Mouse (Mus musculus): ENCODE measurements around the gene Cpz. TPM values are rescaled to one million over a fixed set of nuclear protein-coding genes. Genes with fewer than 3 reads are reported as not detected.

The Cpz gene
- total and polyA plus RNA-seq, 3 experiments: 0.10 TPM; not detected in 2

DNA sequence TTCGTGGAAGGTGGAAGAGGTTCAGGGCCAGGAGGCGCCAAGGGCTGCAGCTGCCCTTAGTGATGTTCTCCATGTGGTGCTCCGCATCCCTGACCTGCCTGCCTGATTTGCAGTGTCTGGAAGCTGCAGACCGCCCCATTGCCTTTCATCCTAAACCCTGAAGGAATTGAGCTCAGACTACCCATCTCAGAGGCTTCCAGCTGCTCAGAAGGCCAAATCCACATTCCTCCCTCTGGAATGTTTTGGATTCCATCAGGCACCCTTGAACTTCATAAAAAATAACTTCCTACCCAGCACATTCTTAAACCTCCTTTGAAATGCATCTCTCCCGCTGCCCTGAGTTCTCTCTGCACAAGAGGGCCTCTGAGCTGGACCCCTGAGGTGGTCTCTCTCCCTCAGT, 15.1 kb upstream of the Cpz start:
- Histone ChIP-seq H3K79me2 (ENCODE audit: control insufficient read depth, insufficient read depth, low read length, poor library complexity) (no peaks in the 10 kb centered on the region), H3K36me3 (ENCODE audit: control insufficient read depth in 1 of 2, insufficient read depth in 2 of 2, low read length in 2 of 2) (no peaks in the 10 kb centered on the region), H3K27me3 (ENCODE audit: control insufficient read depth in 1 of 2, insufficient read depth in 2 of 2, low read length in 2 of 2) (no peaks in the 10 kb centered on the region), H3K4me3 (ENCODE audit: control insufficient read depth in 1 of 2, insufficient read depth in 1 of 2, low read depth in 2 of 2, low read length in 2 of 2) (no peak overlapping the region), H3K27ac (ENCODE audit: control insufficient read depth, low read depth, low read length) (no peak overlapping the region), H3K9ac (ENCODE audit: control insufficient read depth, low read depth, low read length, poor library complexity, severe bottlenecking) (no peak overlapping the region), H3K4me1 (ENCODE audit: control insufficient read depth in 1 of 2, insufficient read depth in 2 of 2, low read length in 2 of 2) (no peaks in the 10 kb centered on the region), H3K9me3 (replicated peaks; ENCODE audit: insufficient read depth, low read length) (no peaks in the 10 kb centered on the region)
- no peak for DNase-seq (ENCODE audit: low read depth, low spot score)
- TF ChIP-seq TCF12 (IDR thresholded peaks at IDR 0.05; ENCODE audit: low read depth, low read length): no peak
- TF ChIP-seq MAX (IDR thresholded peaks at IDR 0.05; ENCODE audit: low read length): no peak
- no peak for TF ChIP-seq CHD2 (IDR thresholded peaks at IDR 0.05; ENCODE audit: low read length)
- TF ChIP-seq KAT2A (conservative IDR thresholded peaks at IDR 0.05; ENCODE audit: low read depth, low read length): no peak
- TF ChIP-seq HCFC1 (IDR thresholded peaks at IDR 0.05; ENCODE audit: low read depth, low read length): no peak
- TF ChIP-seq USF2 (IDR thresholded peaks at IDR 0.05; ENCODE audit: borderline replicate concordance in 1 of 2, insufficient read depth in 1 of 2, low read depth in 1 of 2, low read length in 2 of 2): no peak

DNA sequence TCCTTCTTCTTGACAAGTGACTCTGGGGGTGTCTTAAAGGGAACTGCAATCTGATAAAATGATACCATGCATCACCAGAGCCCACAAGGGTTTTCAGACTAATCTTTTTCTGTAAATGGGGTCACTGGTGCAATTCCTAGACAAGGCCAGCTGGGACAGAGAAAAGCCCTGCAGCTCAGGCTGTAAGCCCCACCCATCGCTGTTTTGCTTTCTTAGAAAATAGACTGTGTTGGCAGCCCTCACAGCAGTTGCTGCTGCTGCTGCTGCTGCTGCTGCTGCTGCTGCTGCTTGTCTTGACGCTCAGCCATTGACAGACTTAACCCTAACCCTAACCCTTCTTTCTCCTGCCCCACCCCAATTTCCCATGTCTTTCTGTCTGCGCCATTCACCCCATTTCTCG, 14.1 kb upstream of the Cpz start:
- Histone ChIP-seq H3K9me3 (replicated peaks; ENCODE audit: insufficient read depth, low read length) (no peaks in the 10 kb centered on the region), H3K4me1 (ENCODE audit: control insufficient read depth in 1 of 2, insufficient read depth in 2 of 2, low read length in 2 of 2) (no peaks in the 10 kb centered on the region), H3K27ac (ENCODE audit: control insufficient read depth, low read depth, low read length) (no peak overlapping the region), H3K36me3 (ENCODE audit: control insufficient read depth in 1 of 2, insufficient read depth in 2 of 2, low read length in 2 of 2) (no peaks in the 10 kb centered on the region), H3K27me3 (ENCODE audit: control insufficient read depth in 1 of 2, insufficient read depth in 2 of 2, low read length in 2 of 2) (no peaks in the 10 kb centered on the region), H3K9ac (ENCODE audit: control insufficient read depth, low read depth, low read length, poor library complexity, severe bottlenecking) (no peak overlapping the region), H3K79me2 (ENCODE audit: control insufficient read depth, insufficient read depth, low read length, poor library complexity) (no peaks in the 10 kb centered on the region), H3K4me3 (ENCODE audit: control insufficient read depth in 1 of 2, insufficient read depth in 1 of 2, low read depth in 2 of 2, low read length in 2 of 2) (no peak overlapping the region)
- TF ChIP-seq E2F4 (IDR thresholded peaks at IDR 0.05; ENCODE audit: borderline replicate concordance, low read depth, low read length): no peak
- no peak for TF ChIP-seq ZMIZ1 (IDR thresholded peaks at IDR 0.05; ENCODE audit: low read depth, low read length)
- TF ChIP-seq POLR2A (IDR thresholded peaks at IDR 0.05; ENCODE audit: control insufficient read depth in 1 of 2, insufficient read depth in 1 of 2, low read depth in 1 of 2, low read length in 2 of 2, poor library complexity in 1 of 2): no peak
- no peak for TF ChIP-seq TCF12 (IDR thresholded peaks at IDR 0.05; ENCODE audit: low read depth, low read length)
- TF ChIP-seq GATA1 (IDR thresholded peaks at IDR 0.05; ENCODE audit: low read depth, low read length): no peak
- TF ChIP-seq BHLHE40 (IDR thresholded peaks at IDR 0.05; ENCODE audit: borderline replicate concordance, low read depth, low read length): no peak
- no peak for TF ChIP-seq CTCF (IDR thresholded peaks at IDR 0.05 in 2 of 3, conservative IDR thresholded peaks at IDR 0.05 in 1 of 3; ENCODE audit: control insufficient read depth in 1 of 3, insufficient read depth in 1 of 3, low read depth in 2 of 3, low read length in 3 of 3, poor library complexity in 1 of 3, severe bottlenecking in 1 of 3)
- no peak for TF ChIP-seq SMC3 (IDR thresholded peaks at IDR 0.05; ENCODE audit: low read depth, low read length)
- TF ChIP-seq MAX (IDR thresholded peaks at IDR 0.05; ENCODE audit: low read length): no peak
- TF ChIP-seq MEF2A (IDR thresholded peaks at IDR 0.05; ENCODE audit: extremely low read depth, insufficient replicate concordance, low read depth, low read length, poor library complexity, severe bottlenecking): no peak
- no peak for TF ChIP-seq MAZ (IDR thresholded peaks at IDR 0.05; ENCODE audit: low read depth, low read length)
- TF ChIP-seq HCFC1 (IDR thresholded peaks at IDR 0.05; ENCODE audit: low read depth, low read length): no peak
- no peak for TF ChIP-seq KAT2A (conservative IDR thresholded peaks at IDR 0.05; ENCODE audit: low read depth, low read length)
- TF ChIP-seq ZNF384 (IDR thresholded peaks at IDR 0.05; ENCODE audit: low read depth, low read length): no peak
- TF ChIP-seq ELF1 (IDR thresholded peaks at IDR 0.05; ENCODE audit: low read depth, low read length): no peak
- no peak for TF ChIP-seq MYC (IDR thresholded peaks at IDR 0.05; ENCODE audit: low read depth, low read length)
- no peak for TF ChIP-seq CHD1 (IDR thresholded peaks at IDR 0.05; ENCODE audit: low read depth, low read length)
- no peak for TF ChIP-seq RAD21 (IDR thresholded peaks at IDR 0.05; ENCODE audit: low read depth, low read length)
- no peak for TF ChIP-seq NELFE (IDR thresholded peaks at IDR 0.05; ENCODE audit: low read depth, low read length)
- no peak for TF ChIP-seq UBTF (IDR thresholded peaks at IDR 0.05; ENCODE audit: borderline replicate concordance, insufficient read depth, low read depth, low read length)
- no peak for DNase-seq (ENCODE audit: low read depth, low spot score)

Data from MEL (cell line).